ENCODE assay signal across 8 mouse cellular contexts in genomic region chr14:34104892-34105291, GRCm38 (mm10). TPM values are rescaled to one million over a fixed set of nuclear protein-coding genes. Genes with fewer than 3 reads are reported as not detected.
DNase-seq lines count a peak whose midpoint lies in the region; ATAC-seq and TF ChIP-seq lines count a peak whose summit lies in the region.

No protein-coding gene starts in this region.

- no peaks in the 10 kb centered on the region for H3K4me1 ChIP-seq in E14TG2a.4 (replicated peaks; ENCODE audit: low read depth, low read length)
- no peaks in the 10 kb centered on the region for H3K4me1 ChIP-seq in embryonic facial prominence, embryonic 10.5 days
- H3K4me1 ChIP-seq in heart, embryonic 16.5 days (ENCODE audit: control insufficient read depth, insufficient read depth, low read length), result peaks cover 17% of the 10 kb centered on the region
- no peaks in the 10 kb centered on the region; the same call in 1 of the 2 replicates for H3K4me1 ChIP-seq in lung, adult 2 months (ENCODE audit: control insufficient read depth, insufficient read depth, low read length)

- no peak overlapping the region for H3K4me3 ChIP-seq in E14TG2a.4 (replicated peaks; ENCODE audit: low read length)
- H3K4me3 ChIP-seq in embryonic facial prominence, embryonic 10.5 days, result no peak overlapping the region
- no peak overlapping the region for H3K4me3 ChIP-seq in heart, embryonic 16.5 days (ENCODE audit: low read length)
- H3K4me3 ChIP-seq in lung, adult 2 months (replicated peaks; ENCODE audit: extremely low read depth, low read depth, low read length), result no peak overlapping the region

- H3K4me2 ChIP-seq in heart, embryonic 16.5 days (ENCODE audit: low read depth, low read length), result no peak overlapping the region

- H3K9ac ChIP-seq in heart, embryonic 16.5 days (ENCODE audit: low read length), result no peak overlapping the region

- ATAC-seq in heart, embryonic 16.5 days (replicated peaks; ENCODE audit: extremely low read depth, insufficient read depth, low FRiP score), result peak; percentile 59
- no peak for ATAC-seq in activated CD4-positive, CD25-positive, alpha-beta regulatory T cell, adult 4 months

- H3K27ac ChIP-seq in embryonic facial prominence, embryonic 10.5 days (replicated peaks), result no peak overlapping the region
- no peak overlapping the region for H3K27ac ChIP-seq in heart, embryonic 16.5 days (ENCODE audit: low read length)

- H3K27me3 ChIP-seq in E14TG2a.4 (ENCODE audit: insufficient read depth, low read length), result no peaks in the 10 kb centered on the region
- no peaks in the 10 kb centered on the region for H3K27me3 ChIP-seq in embryonic facial prominence, embryonic 10.5 days (replicated peaks; ENCODE audit: low read depth, poor library complexity, severe bottlenecking)
- H3K27me3 ChIP-seq in heart, embryonic 16.5 days (ENCODE audit: control insufficient read depth, insufficient read depth, low read length), result no peaks in the 10 kb centered on the region

- DNase-seq in adrenal gland, adult 8-10 months, result peak; percentile 41
- DNase-seq in embryonic facial prominence, embryonic 10.5 days (ENCODE audit: low spot score), result peak; percentile 66
- peak; percentile 67 to 89 for DNase-seq in kidney, postnatal 36 days
- peak; percentile 68 for DNase-seq in lung, adult 2 months
- peak; percentile 69 for DNase-seq in ovary, postnatal 36 days (ENCODE audit: low spot score)

- no peaks in the 10 kb centered on the region for H3K9me3 ChIP-seq in E14TG2a.4 (ENCODE audit: low read length)
- no peaks in the 10 kb centered on the region for H3K9me3 ChIP-seq in embryonic facial prominence, embryonic 10.5 days
- no peaks in the 10 kb centered on the region for H3K9me3 ChIP-seq in heart, embryonic 16.5 days (replicated peaks; ENCODE audit: control insufficient read depth, low read length)

- 27% methylated on average over 8 of the region's 8 CpGs for WGBS in embryonic facial prominence, embryonic 10.5 days
- 21% methylated on average over 8 of the region's 8 CpGs for WGBS in heart, embryonic 16.5 days
- WGBS in lung, adult 2 months, result 19% methylated on average over 8 of the region's 8 CpGs

- no peak for TF ChIP-seq POLR2A in lung, adult 2 months (IDR thresholded peaks at IDR 0.05; ENCODE audit: borderline replicate concordance, extremely low read depth, low read depth, low read length)

- H3K36me3 ChIP-seq in E14TG2a.4 (ENCODE audit: insufficient read depth, low read length), result no peaks in the 10 kb centered on the region
- H3K36me3 ChIP-seq in embryonic facial prominence, embryonic 10.5 days (replicated peaks), result no peaks in the 10 kb centered on the region
- no peaks in the 10 kb centered on the region for H3K36me3 ChIP-seq in heart, embryonic 16.5 days (ENCODE audit: control insufficient read depth, insufficient read depth)

- TF ChIP-seq CTCF in E14TG2a.4 (conservative IDR thresholded peaks at IDR 0.05; ENCODE audit: low read length), result peak; percentile 38
- peak; percentile 69 for TF ChIP-seq CTCF in lung, adult 2 months (IDR thresholded peaks at IDR 0.05; ENCODE audit: insufficient read depth, low read length)

RNA-seq across cellular contexts. Expression of gene A630023A22Rik, which starts 2.3 kb away (rescaled TPM):
- total RNA-seq in adrenal gland, adult 8-10 months (2022), result not detected
- not detected in 2 replicates for polyA plus RNA-seq in embryonic facial prominence, embryonic 10.5 days (2016; fragmentation: Nextera tagmentation; extraction: Ambion mirVana)
- polyA plus RNA-seq in heart, embryonic 16.5 days (2015; fragmentation: Nextera tagmentation; extraction: Ambion mirVana), result 0.12 TPM in 1 of 2 replicates, not detected in the other
- not detected in 2 replicates for polyA plus RNA-seq in lung, adult 2 months (2012; rRNA removed)
- not detected for polyA plus RNA-seq in activated CD4-positive, CD25-positive, alpha-beta regulatory T cell, adult 4 months (2017; shearing (Covaris generic))

RNA-seq across cellular contexts. Expression of gene Anxa8, which starts 19.1 kb away (rescaled TPM):
- total RNA-seq in adrenal gland, adult 8-10 months (2022), result 1 to 10 TPM; 1.2 to 3.1 (median 2.0) TPM
- polyA plus RNA-seq in embryonic facial prominence, embryonic 10.5 days (2016; fragmentation: Nextera tagmentation; extraction: Ambion mirVana), result 2.5 and 3.6 TPM in 2 replicates
- 5.2 and 5.3 TPM in 2 replicates for polyA plus RNA-seq in heart, embryonic 16.5 days (2015; fragmentation: Nextera tagmentation; extraction: Ambion mirVana)
- polyA plus RNA-seq in lung, adult 2 months (2012; rRNA removed), result 13.1 and 21.8 TPM in 2 replicates
- not detected for polyA plus RNA-seq in activated CD4-positive, CD25-positive, alpha-beta regulatory T cell, adult 4 months (2017; shearing (Covaris generic))

RNA-seq across cellular contexts. Expression of gene Npy4r, which starts 47.4 kb away (rescaled TPM):
- under 1 TPM in 1 of 4 experiments, not detected in 3; 0.07 TPM for total RNA-seq in adrenal gland, adult 8-10 months (2022)
- not detected in 2 replicates for polyA plus RNA-seq in embryonic facial prominence, embryonic 10.5 days (2016; fragmentation: Nextera tagmentation; extraction: Ambion mirVana)
- polyA plus RNA-seq in heart, embryonic 16.5 days (2015; fragmentation: Nextera tagmentation; extraction: Ambion mirVana), result 0.07 TPM in 1 of 2 replicates, not detected in the other
- polyA plus RNA-seq in lung, adult 2 months (2012; rRNA removed), result 0.14 TPM in 2 replicates
- not detected for polyA plus RNA-seq in activated CD4-positive, CD25-positive, alpha-beta regulatory T cell, adult 4 months (2017; shearing (Covaris generic))

RNA-seq across cellular contexts. Expression of gene Antxrl, which starts 52.4 kb away (rescaled TPM):
- not detected for total RNA-seq in adrenal gland, adult 8-10 months (2022)
- not detected in 2 replicates for polyA plus RNA-seq in embryonic facial prominence, embryonic 10.5 days (2016; fragmentation: Nextera tagmentation; extraction: Ambion mirVana)
- not detected in 2 replicates for polyA plus RNA-seq in heart, embryonic 16.5 days (2015; fragmentation: Nextera tagmentation; extraction: Ambion mirVana)
- polyA plus RNA-seq in lung, adult 2 months (2012; rRNA removed), result not detected in 2 replicates
- polyA plus RNA-seq in activated CD4-positive, CD25-positive, alpha-beta regulatory T cell, adult 4 months (2017; shearing (Covaris generic)), result not detected
